Mouse (Mus musculus): ENCODE data around the gene Rhbdl1. TPM values are rescaled to one million over a fixed set of nuclear protein-coding genes. Genes with fewer than 3 reads are reported as not detected.
A peak's percentile ranks its signal among the peaks of the same experiment; 100 is the strongest.

Gene Rhbdl1
- total RNA-seq, 2 experiments from 2014 or later = 59.0 to 59.7 TPM

DNA sequence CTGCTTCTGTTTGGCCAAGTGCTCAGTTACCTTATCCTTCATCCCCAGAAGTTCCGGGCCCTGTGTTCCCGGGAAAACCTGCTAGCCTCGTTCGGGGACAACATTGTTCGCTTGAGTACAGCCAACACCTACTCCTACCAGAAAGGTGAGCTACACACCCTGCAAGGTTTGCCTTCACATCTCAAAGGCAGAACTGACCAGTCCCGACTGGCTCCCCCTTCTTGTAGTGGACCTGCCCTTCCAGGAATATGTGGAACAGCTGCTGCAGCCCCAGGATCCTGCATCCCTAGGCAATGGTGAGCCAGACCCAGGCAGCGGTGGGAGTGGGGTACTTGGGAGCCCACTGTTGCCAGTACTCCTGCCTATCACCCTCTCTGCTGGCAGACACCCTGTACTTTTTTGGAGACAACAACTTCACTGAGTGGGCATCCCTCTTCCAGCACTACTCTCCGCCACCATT lies 7.5 kb downstream of the Rhbdl1 start:
- intact Hi-C loops (cut with DNase I) = no loop called here
- no peak for DNase-seq (ENCODE audit: low spot score in 2 of 2)

GRCm38 (mm10) chr17:25828712-25829557 lies 8.2 kb downstream of the Rhbdl1 start, which contains the start of gene Jmjd8:
Jmjd8 (plus strand) TSS chr17:25828867.
- peak; percentile 90 to 92 for DNase-seq (ENCODE audit: low spot score in 2 of 2)
- intact Hi-C loops (cut with DNase I) = no loop called here

GRCm38 (mm10) chr17:25828223-25828594 lies 8.9 kb downstream of the Rhbdl1 start:
- intact Hi-C loops (cut with DNase I) = no loop called here
- DNase-seq (ENCODE audit: low spot score in 2 of 2) = no peak

GRCm38 (mm10) chr17:25827546-25828222 lies 9.4 kb downstream of the Rhbdl1 start:
- intact Hi-C loops (cut with DNase I) = no loop called here
- no peak for DNase-seq (ENCODE audit: low spot score in 2 of 2)

GRCm38 (mm10) chr17:25827011-25827410 lies 10.1 kb downstream of the Rhbdl1 start:
- intact Hi-C loops (cut with DNase I) = no loop called here
- no peak for DNase-seq (ENCODE audit: low spot score in 2 of 2)

GRCm38 (mm10) chr17:25825984-25826570 lies 11.0 kb downstream of the Rhbdl1 start:
- no peak for DNase-seq (ENCODE audit: low spot score in 2 of 2)

GRCm38 (mm10) chr17:25825311-25825710 lies 11.8 kb downstream of the Rhbdl1 start:
- intact Hi-C loops (cut with DNase I) = loop anchor here (2.0 kb wide), 1 partner anchor 41 kb away; the partner anchor contains the start of gene Haghl
- DNase-seq (ENCODE audit: low spot score in 2 of 2) = no peak

More at GRCm38 (mm10) chr17:25825984-25826570, 11.0 kb downstream of the Rhbdl1 start:
- intact Hi-C loops (cut with DNase I) = loop anchor here (2.0 kb wide), 1 partner anchor 41 kb away; the partner anchor contains the start of gene Haghl

- no peak for DNase-seq (ENCODE audit: low spot score in 2 of 2)
- intact Hi-C loops (cut with DNase I) = loop anchor here (2.0 kb wide), 1 partner anchor 40 kb away; the partner anchor contains the start of gene Haghl
These were observed 12.5 kb downstream of the Rhbdl1 start for GRCm38 (mm10) chr17:25824362-25825142.

GRCm38 (mm10) chr17:25823452-25823851 lies 13.6 kb downstream of the Rhbdl1 start, which contains the start of gene Wdr24:
Wdr24 (plus strand) TSS chr17:25823627.
- intact Hi-C loops (cut with DNase I) = loop anchor here (1.0 kb wide), 1 partner anchor 10 kb away; no protein-coding TSS in a partner anchor
- DNase-seq (ENCODE audit: low spot score in 2 of 2) = peak; percentile 80 to 89

DNA sequence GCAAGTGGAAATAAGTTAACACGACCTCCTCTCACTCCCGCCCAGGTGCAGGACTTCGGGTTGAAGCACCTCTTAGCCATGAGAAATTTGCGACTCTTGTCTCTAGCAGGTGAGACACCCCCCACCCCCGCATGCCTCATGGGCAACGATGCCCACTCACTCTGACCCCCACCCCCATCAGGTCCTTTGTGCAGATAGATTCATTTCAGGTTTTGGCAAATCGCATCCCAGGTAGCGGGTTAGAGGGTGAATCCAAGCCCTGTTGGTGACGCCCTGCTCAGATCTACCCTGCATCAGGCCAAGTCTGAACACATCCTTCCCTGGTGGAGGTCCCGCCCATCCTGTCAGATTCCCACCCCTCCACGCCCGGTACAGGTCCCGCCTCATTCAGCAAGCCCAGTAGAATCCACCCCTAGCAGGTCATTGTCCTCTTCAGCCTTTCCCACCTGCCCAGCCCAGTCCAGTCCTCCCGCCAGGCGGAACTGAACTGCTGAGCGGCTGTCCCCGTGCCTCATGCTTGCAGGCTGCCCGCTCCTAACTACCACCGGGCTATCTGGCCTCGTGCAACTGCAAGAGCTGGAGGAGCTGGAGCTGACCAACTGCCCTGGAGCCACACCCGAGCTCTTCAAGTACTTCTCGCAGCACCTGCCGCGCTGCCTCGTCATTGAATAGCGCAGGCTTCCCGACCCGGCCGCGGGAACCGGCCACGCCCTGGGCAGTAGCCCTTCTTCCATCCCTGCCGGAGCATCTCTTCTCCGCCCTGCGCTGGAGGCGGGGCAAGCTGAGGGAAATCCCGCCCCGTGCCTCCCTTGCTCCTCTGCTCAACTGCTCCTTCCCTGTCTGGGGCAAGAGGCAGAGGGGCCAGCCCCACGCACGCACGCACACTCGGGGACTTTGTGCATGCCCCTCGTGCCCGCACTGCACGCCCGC lies 18.0 kb downstream of the Rhbdl1 start:
- no peak for DNase-seq (ENCODE audit: low spot score in 2 of 2)

GRCm38 (mm10) chr17:25817662-25818061 lies 19.4 kb downstream of the Rhbdl1 start:
- intact Hi-C loops (cut with DNase I) = no loop called here

More for the DNA sequence above, 18.0 kb downstream of the Rhbdl1 start:
- intact Hi-C loops (cut with DNase I) = no loop called here

DNA sequence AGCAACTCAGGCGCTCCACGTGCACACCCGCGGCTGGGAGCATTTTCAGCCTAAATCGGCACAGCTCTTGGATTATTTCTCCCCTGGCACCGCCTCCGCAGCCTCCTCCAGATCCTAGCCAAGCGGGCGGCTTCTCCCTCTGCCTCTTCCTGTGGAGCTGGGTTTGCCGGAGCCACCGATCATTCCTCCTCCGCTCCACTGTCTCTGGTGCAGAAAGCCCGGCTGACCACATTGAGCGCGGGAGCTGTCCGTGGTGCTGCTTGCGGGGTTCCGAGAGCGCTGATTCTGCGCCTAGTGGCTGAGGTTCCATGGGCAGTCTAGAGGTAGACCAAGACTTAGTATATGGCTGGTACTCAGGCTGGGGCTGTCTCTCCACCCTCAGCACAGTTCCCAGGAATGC lies 23.6 kb downstream of the Rhbdl1 start:
- intact Hi-C loops (cut with DNase I) = loop anchor here (1.0 kb wide), 1 partner anchor 10 kb away; the partner anchor contains the start of gene Wdr24
- DNase-seq (ENCODE audit: low spot score in 2 of 2) = peak; percentile 86 to 96

More at GRCm38 (mm10) chr17:25817662-25818061, 19.4 kb downstream of the Rhbdl1 start:
- DNase-seq (ENCODE audit: low spot score in 2 of 2) = no peak

- no peak for DNase-seq (ENCODE audit: low spot score in 2 of 2)
- intact Hi-C loops (cut with DNase I) = no loop called here
These were observed 26.2 kb downstream of the Rhbdl1 start for GRCm38 (mm10) chr17:25810890-25811289.

DNA sequence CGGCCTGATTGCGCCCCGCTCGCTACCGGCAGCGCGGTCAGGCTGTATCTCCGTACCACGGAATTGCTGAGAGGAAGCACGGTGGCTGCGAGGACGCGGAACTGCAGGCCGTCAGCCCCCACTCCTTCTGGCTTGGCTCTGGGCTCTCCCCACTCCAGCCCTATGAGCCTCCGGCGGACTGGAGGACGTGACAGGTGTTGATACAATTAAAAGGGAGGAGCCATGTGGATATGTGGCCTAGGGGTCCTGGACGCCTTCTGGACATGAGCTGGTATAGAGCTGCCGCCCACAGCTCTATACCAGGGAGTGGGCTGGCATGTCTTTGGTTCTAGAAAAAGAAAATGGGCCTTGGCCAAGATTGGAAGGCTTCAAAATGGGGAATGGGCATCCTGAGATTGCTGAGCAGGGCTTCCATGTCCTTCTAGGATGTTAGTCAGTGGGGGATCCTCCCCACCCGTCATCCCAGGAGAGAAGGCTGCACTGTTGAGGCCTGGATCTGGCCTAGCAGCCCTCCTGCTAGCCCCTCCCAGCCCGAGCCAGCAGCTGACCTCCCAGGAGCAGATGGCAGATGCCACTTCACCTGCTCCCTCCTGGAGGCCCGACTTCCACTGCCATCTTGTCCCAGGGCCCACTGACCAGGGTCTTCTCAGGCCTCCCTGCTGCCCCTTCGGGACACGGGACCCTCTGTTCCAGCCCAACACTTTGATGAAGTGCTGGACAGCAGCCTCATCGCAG lies 27.3 kb downstream of the Rhbdl1 start:
- peak in 1 of 2 experiments; percentile 60 for DNase-seq (ENCODE audit: low spot score in 2 of 2)
- intact Hi-C loops (cut with DNase I) = loop anchor here (5.0 kb wide), 1 partner anchor 252 kb away; no protein-coding TSS in a partner anchor

DNA sequence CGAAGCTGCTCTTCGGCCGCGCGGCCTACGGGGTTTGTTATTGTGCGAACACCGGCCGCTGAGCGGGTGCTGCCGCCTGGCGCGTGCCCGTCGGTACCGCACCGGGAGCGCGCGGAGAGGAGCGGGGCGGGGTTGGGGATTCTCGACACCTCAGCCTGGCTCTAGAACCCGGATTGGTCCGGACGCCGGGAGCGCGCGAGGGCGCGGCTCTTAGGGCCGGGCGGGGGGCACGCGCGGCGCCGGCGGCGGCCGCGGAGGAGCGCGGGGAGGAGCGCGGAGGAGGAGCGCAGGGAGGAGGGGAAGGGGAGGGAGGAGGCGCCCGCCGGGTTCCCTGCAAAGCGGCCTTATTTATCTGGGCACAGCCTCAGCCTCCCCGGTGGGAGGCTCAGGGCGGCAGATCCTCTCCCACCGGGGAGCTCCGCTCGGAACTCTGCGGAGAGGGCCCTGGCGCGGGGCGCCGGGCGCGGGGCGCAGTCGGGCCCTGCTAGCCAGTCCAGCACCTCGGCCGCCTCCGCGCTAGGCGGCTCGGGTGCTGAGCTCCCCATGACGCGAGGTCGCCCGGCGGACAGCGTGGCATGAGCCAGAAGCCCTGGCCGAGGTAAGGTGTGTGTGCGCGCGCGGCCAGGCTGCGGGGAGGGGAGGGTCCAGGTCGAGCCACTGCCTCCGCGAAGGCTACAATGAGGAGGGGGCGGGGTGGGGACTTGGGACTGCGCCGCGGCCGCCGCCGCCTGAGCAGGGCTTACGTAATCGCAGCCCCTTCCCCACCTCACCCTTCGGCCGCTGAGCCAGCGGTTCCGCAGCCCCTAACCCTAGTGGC lies 28.1 kb downstream of the Rhbdl1 start, which contains the start of gene Fbxl16:
TSS of gene Fbxl16 (plus strand) at position 297 of the 817 bp plus-strand sequence.
- peak; percentile 92 to 95 for DNase-seq (ENCODE audit: low spot score in 2 of 2)
- intact Hi-C loops (cut with DNase I) = loop anchor here (5.0 kb wide), 1 partner anchor 252 kb away; no protein-coding TSS in a partner anchor

- no peak for DNase-seq (ENCODE audit: low spot score in 2 of 2)
- intact Hi-C loops (cut with DNase I) = loop anchor here (5.0 kb wide), 1 partner anchor 251 kb away; no protein-coding TSS in a partner anchor
These were observed 29.1 kb downstream of the Rhbdl1 start for GRCm38 (mm10) chr17:25808028-25808427.
